Mouse (Mus musculus) testis, adult 2 months (tissue): ENCODE results near the gene Ptma.

ENCODE experiments used
- CTCF ChIP-seq: fragments of 200-500 bp; IDR thresholded peaks from 2 replicates; pipeline ENCODE4 v1.5.1; 2012; ENCODE audit warnings: low read depth, mild to moderate bottlenecking, inconsistent platforms, low read length, moderate library complexity; ENCODE audit not compliant: control insufficient read depth, insufficient read depth, insufficient replicate concordance
- POLR2A ChIP-seq: fragments of 200-500 bp; IDR thresholded peaks from 2 replicates; pipeline ENCODE4 v1.6.1; 2012; ENCODE audit warnings: low read depth, mild to moderate bottlenecking, inconsistent platforms, low read length, moderate library complexity; ENCODE audit not compliant: control insufficient read depth

DNA sequence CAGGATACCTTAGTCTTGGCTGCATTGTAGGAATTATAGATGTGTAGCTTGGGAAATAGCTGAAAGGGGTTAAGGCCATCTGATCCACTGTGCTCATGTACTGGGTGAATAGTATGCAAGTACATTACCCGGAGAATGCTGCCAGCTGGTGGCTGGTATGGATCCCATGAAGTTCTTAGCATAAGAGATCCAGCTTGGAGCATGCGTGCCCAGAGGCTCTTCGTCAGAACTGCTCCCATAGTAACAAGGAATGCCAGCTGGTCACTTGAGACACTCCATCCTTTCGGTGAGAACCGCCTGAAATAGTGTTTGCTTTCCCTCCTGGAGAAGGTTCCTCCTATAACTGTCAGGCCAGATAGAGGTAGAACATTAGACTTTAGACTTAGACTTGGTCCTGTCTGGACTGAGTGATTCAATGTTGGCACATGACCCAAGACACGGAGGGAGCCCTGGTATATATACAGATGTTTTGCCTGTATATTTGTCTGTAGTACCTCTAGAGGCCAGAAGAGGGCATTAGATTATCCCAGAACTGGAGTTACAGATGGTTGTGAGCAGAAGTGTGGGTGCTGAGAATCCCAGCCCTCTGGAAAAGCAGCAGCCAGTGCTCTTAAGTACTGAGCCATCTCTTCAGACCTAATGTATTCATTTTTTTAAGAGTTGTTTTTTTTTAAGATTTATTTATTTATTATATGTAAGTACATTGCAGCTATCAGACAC, 7.0 kb downstream of the Ptma start:
- TF ChIP-seq POLR2A (no peak), CTCF (no peak)
